Mouse (Mus musculus): ENCODE results near the gene Slc25a44. TPM values are rescaled to one million over a fixed set of nuclear protein-coding genes. Genes with fewer than 3 reads are reported as not detected.
"Not testable (repeated sequence)": the region's sequence is repeated elsewhere in the genome, so short reads cannot be mapped to it uniquely, and the experiment has no call there.

The Slc25a44 gene
- polyA plus RNA-seq, 1 experiment from 2014 or later: 9.7 TPM

DNA sequence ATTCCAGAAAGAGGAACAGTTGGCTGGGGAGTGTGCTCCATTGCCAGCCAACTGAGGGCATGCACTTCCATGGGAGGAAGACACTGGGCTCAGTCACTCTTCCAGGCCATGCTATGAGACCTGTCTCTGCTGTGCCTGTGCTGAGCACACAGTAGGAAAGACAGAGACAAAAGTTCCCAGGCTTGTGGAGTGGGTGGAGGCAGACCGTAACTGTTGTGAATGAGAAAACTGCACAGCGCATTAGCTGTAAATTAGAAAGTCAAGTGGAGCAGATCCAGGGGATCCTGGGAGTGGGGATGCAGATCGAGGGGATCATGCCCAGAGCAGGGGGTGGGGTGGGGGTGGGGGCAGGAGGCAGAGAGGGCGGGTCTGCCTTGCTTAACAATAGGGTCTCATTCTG, 14.6 kb upstream of the Slc25a44 start:
- Histone ChIP-seq H3K4me1 (replicated peaks; ENCODE audit: control insufficient read depth, insufficient read depth) (peaks cover 4% of the 10 kb centered on the region; the same call in 1 of the 2 replicates), H3K36me3 (ENCODE audit: control insufficient read depth, insufficient read depth, low read length) (peaks cover 3% of the 10 kb centered on the region; the same call in 1 of the 2 replicates), H3K4me2 (replicated peaks; ENCODE audit: low read depth) (no peak overlapping the region), H3K9ac (ENCODE audit: low read length) (no peak overlapping the region), H3K4me3 (ENCODE audit: low read depth, low read length) (no peak overlapping the region), H3K27ac (replicated peaks) (no peak overlapping the region), H3K27me3 (ENCODE audit: control insufficient read depth, insufficient read depth, low read length) (no peaks in the 10 kb centered on the region), H3K9me3 (ENCODE audit: control insufficient read depth, low read length) (no peaks in the 10 kb centered on the region)
- no peak for DNase-seq (ENCODE audit: low spot score)
- no peak for TF ChIP-seq CTCF (IDR thresholded peaks at IDR 0.05; ENCODE audit: low read depth)
- TF ChIP-seq EP300 (optimal IDR thresholded peaks at IDR 0.05): no peak
- 70% methylated on average over 4 of the region's 4 CpGs for WGBS
- no peak for ATAC-seq (ENCODE audit: low FRiP score, low TSS enrichment)

DNA sequence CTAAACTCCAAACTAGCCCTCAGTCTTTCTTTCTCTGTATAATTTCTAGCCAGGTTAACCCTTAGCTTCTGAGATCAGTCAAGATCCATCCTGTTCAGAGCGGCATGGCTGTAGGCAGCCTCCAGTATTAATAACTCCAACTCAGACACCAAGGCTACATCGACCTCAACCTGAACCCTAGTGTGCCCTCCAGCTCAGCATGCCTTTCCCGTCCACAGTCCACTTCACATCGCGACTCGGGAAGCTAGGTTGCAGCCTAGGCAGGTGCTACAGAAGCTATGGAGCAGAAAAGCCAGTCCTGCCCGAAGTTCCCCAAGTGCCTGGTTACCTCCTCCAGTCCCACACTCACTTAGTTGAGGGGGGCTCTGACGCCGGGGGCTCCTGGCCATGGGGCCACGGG, 12.5 kb upstream of the Slc25a44 start:
- Histone ChIP-seq H3K4me2 (replicated peaks; ENCODE audit: low read depth) (no peak overlapping the region), H3K4me3 (ENCODE audit: low read depth, low read length) (no peak overlapping the region), H3K4me1 (replicated peaks; ENCODE audit: control insufficient read depth, insufficient read depth) (peaks cover 4% of the 10 kb centered on the region; the same call in 1 of the 2 replicates), H3K36me3 (ENCODE audit: control insufficient read depth, insufficient read depth, low read length) (peaks cover 3% of the 10 kb centered on the region; the same call in 1 of the 2 replicates), H3K27me3 (ENCODE audit: control insufficient read depth, insufficient read depth, low read length) (no peaks in the 10 kb centered on the region), H3K27ac (replicated peaks) (no peak overlapping the region), H3K9ac (ENCODE audit: low read length) (no peak overlapping the region), H3K9me3 (ENCODE audit: control insufficient read depth, low read length) (no peaks in the 10 kb centered on the region)
- WGBS: 79% methylated on average over 10 of the region's 10 CpGs
- no peak for ATAC-seq (ENCODE audit: low FRiP score, low TSS enrichment)
- TF ChIP-seq EP300 (optimal IDR thresholded peaks at IDR 0.05) (no peak), CTCF (IDR thresholded peaks at IDR 0.05; ENCODE audit: low read depth) (no peak)
- no peak for DNase-seq (ENCODE audit: low spot score)

- H3K9me3 ChIP-seq (ENCODE audit: control insufficient read depth, low read length): no peaks in the 10 kb centered on the region
- DNase-seq (ENCODE audit: low spot score) (peak; percentile 54), ATAC-seq (ENCODE audit: low FRiP score, low TSS enrichment) (peak; percentile 65)
- H3K27me3 ChIP-seq (ENCODE audit: control insufficient read depth, insufficient read depth, low read length): no peaks in the 10 kb centered on the region
- peaks cover 3% of the 10 kb centered on the region; the same call in 1 of the 2 replicates for H3K36me3 ChIP-seq (ENCODE audit: control insufficient read depth, insufficient read depth, low read length)
- peak overlapping the region; percentile 51 for H3K4me2 ChIP-seq (replicated peaks; ENCODE audit: low read depth)
- peak overlapping the region; percentile 10 for H3K4me3 ChIP-seq (ENCODE audit: low read depth, low read length)
- peaks cover 4% of the 10 kb centered on the region; the same call in 1 of the 2 replicates for H3K4me1 ChIP-seq (replicated peaks; ENCODE audit: control insufficient read depth, insufficient read depth)
- H3K27ac ChIP-seq (replicated peaks): no peak overlapping the region
- H3K9ac ChIP-seq (ENCODE audit: low read length): peak overlapping the region; percentile 53
- WGBS: 25% methylated on average over 29 of the region's 29 CpGs
- TF ChIP-seq EP300 (optimal IDR thresholded peaks at IDR 0.05): no peak
- TF ChIP-seq CTCF (IDR thresholded peaks at IDR 0.05; ENCODE audit: low read depth): peak; percentile 62
Observed at GRCm38 (mm10) chr3:88436395-88437201, 11.7 kb upstream of the Slc25a44 start.

DNA sequence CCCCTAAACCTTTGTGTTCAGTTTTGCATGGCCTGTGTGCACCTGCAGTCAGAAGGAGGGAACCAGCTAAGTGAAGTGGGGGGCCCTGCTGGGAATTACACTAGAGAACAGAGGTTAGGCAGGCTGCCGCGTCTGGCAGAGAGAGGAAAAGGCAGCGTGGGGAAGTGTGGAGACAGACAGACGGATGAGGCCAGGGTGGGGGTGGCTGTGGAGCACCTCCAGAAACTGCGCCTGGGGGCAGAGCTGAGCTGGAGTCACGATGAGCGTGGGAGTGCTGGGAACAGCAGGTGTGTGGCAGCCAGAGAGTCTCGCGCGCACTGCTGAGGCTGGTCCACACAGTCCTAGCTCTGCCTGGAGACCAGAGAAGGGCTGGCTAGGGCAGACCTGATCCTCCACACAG, 10.6 kb upstream of the Slc25a44 start:
- H3K9ac ChIP-seq (ENCODE audit: low read length): no peak overlapping the region
- H3K4me3 ChIP-seq (ENCODE audit: low read depth, low read length): no peak overlapping the region
- no peaks in the 10 kb centered on the region for H3K27me3 ChIP-seq (ENCODE audit: control insufficient read depth, insufficient read depth, low read length)
- TF ChIP-seq EP300 (optimal IDR thresholded peaks at IDR 0.05) (no peak), CTCF (IDR thresholded peaks at IDR 0.05; ENCODE audit: low read depth) (no peak)
- peaks cover 4% of the 10 kb centered on the region; the same call in 1 of the 2 replicates for H3K4me1 ChIP-seq (replicated peaks; ENCODE audit: control insufficient read depth, insufficient read depth)
- no peak overlapping the region for H3K27ac ChIP-seq (replicated peaks)
- no peak overlapping the region for H3K4me2 ChIP-seq (replicated peaks; ENCODE audit: low read depth)
- H3K36me3 ChIP-seq (ENCODE audit: control insufficient read depth, insufficient read depth, low read length): peaks cover 3% of the 10 kb centered on the region; the same call in 1 of the 2 replicates
- H3K9me3 ChIP-seq (ENCODE audit: control insufficient read depth, low read length): no peaks in the 10 kb centered on the region
- no peak for DNase-seq (ENCODE audit: low spot score)
- ATAC-seq (ENCODE audit: low FRiP score, low TSS enrichment): no peak
- 57% methylated on average over 10 of the region's 10 CpGs for WGBS

DNA sequence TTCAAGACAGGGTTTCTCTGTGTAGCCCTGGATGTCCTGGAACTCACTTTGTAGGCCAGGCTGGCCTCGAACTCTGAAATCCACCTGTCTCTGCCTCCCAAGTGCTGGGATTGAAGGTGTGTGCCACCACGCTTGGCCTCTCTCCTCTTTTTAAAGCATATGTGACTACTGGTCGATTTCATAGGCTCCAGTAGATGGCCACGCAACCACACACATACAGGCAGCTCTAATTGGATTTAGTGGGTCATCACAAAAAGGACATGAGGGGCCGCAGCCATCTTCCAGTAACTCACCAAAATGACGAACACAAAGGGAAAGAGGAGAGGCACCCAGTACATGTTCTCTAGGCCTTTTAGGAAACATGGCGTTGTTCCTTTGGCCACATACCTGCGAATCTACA, 3.7 kb upstream of the Slc25a44 start:
- not testable (repeated sequence) for H3K9me3 ChIP-seq (ENCODE audit: control insufficient read depth, low read length); H3K4me3 ChIP-seq (ENCODE audit: low read depth, low read length); H3K36me3 ChIP-seq (ENCODE audit: control insufficient read depth, insufficient read depth, low read length); H3K4me2 ChIP-seq (replicated peaks; ENCODE audit: low read depth); ATAC-seq (ENCODE audit: low FRiP score, low TSS enrichment); DNase-seq (ENCODE audit: low spot score); H3K4me1 ChIP-seq (replicated peaks; ENCODE audit: control insufficient read depth, insufficient read depth); H3K9ac ChIP-seq (ENCODE audit: low read length); H3K27me3 ChIP-seq (ENCODE audit: control insufficient read depth, insufficient read depth, low read length); H3K27ac ChIP-seq (replicated peaks)
- WGBS: 74% methylated on average over 8 of the region's 8 CpGs
- peak; percentile 58 for TF ChIP-seq CTCF (IDR thresholded peaks at IDR 0.05; ENCODE audit: low read depth)

DNA sequence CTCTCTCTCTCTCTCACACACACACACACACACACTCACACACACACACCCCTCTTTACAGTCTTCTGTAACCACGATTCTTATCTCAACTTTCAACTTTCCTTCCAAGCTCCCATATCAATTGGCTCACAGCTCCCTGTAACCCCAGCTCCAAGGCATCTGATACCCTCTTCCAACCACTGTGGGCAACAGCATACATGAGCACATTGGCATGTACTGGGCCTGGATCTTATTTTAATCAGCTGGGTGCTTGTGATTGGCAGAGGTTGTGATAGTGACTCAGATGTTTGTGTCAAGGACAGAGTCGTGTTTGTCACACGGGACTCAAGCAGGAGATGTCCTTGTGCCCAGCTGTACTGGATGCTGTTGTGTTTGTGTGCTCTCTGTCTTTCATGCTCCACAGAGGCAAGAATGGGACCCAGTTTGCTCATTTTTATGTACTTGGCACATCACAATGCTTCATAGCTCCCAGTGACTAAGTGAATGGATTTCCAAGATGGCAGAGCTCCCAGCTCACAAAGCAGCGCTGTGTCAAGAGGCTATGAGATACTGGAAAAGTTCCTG, 2.5 kb upstream of the Slc25a44 start:
- Histone ChIP-seq H3K4me2 (replicated peaks; ENCODE audit: low read depth) (no peak overlapping the region), H3K4me3 (ENCODE audit: low read depth, low read length) (no peak overlapping the region), H3K27ac (replicated peaks) (no peak overlapping the region), H3K9ac (ENCODE audit: low read length) (no peak overlapping the region), H3K9me3 (ENCODE audit: control insufficient read depth, low read length) (no peaks in the 10 kb centered on the region), H3K27me3 (ENCODE audit: control insufficient read depth, insufficient read depth, low read length) (no peaks in the 10 kb centered on the region), H3K36me3 (ENCODE audit: control insufficient read depth, insufficient read depth, low read length) (no peaks in the 10 kb centered on the region), H3K4me1 (replicated peaks; ENCODE audit: control insufficient read depth, insufficient read depth) (peaks cover 3% of the 10 kb centered on the region)
- DNase-seq (ENCODE audit: low spot score): no peak
- no peak for ATAC-seq (ENCODE audit: low FRiP score, low TSS enrichment)
- TF ChIP-seq EP300 (optimal IDR thresholded peaks at IDR 0.05): no peak
- TF ChIP-seq CTCF (IDR thresholded peaks at IDR 0.05; ENCODE audit: low read depth): no peak
- WGBS: 74% methylated on average over 4 of the region's 4 CpGs

Measured in stomach, postnatal 0 days (tissue).